Mouse (Mus musculus) adrenal gland, adult (tissue): ENCODE results near the gene Afap1.

Source experiments
- DNase-seq, 2 experiments: peaks; one replicate each; pipeline ENCODE4 v3.0.0; 2022 to 2023; ENCODE audit warnings: low spot score in 1 of 2; ENCODE audit not compliant: inconsistent age in 2 of 2

Gene Afap1

GRCm38 (mm10) chr5:35893093-35893804, at the start of gene Afap1:
Gene Afap1 (plus strand): TSS chr5:35893319.
- peak; percentile 100 for DNase-seq

- no peak for DNase-seq
Measured at GRCm38 (mm10) chr5:35851485-35851884, 41.6 kb upstream of the Afap1 start.

- no peak for DNase-seq
Measured at GRCm38 (mm10) chr5:35853463-35853862, 39.7 kb upstream of the Afap1 start.

- DNase-seq = no peak
Measured at GRCm38 (mm10) chr5:35856245-35856644, 36.9 kb upstream of the Afap1 start.

- DNase-seq = peak; percentile 55 to 86
Measured at GRCm38 (mm10) chr5:35858069-35858468, 35.0 kb upstream of the Afap1 start.

- no peak for DNase-seq
Measured at GRCm38 (mm10) chr5:35861456-35861855, 31.7 kb upstream of the Afap1 start.

GRCm38 (mm10) chr5:35869973-35870372, 23.1 kb upstream of the Afap1 start:
- peak in 1 of 2 experiments; percentile 42 for DNase-seq

- DNase-seq = peak; percentile 67 to 91
Measured at GRCm38 (mm10) chr5:35870408-35871012, 22.6 kb upstream of the Afap1 start.

- DNase-seq = no peak
Measured at GRCm38 (mm10) chr5:35873382-35873781, 19.7 kb upstream of the Afap1 start.

GRCm38 (mm10) chr5:35876236-35876635, 16.9 kb upstream of the Afap1 start:
- no peak for DNase-seq

- no peak for DNase-seq
Measured at GRCm38 (mm10) chr5:35879199-35879598, 13.9 kb upstream of the Afap1 start.

GRCm38 (mm10) chr5:35882391-35882790, 10.7 kb upstream of the Afap1 start:
- peak in 1 of 2 experiments; percentile 61 for DNase-seq

- peak in 1 of 2 experiments; percentile 77 for DNase-seq
Measured at GRCm38 (mm10) chr5:35884262-35884661, 8.9 kb upstream of the Afap1 start.

- DNase-seq = no peak
Measured at GRCm38 (mm10) chr5:35884689-35885088, 8.4 kb upstream of the Afap1 start.

- DNase-seq = peak in 1 of 2 experiments; percentile 59
Measured at GRCm38 (mm10) chr5:35888959-35889358, 4.2 kb upstream of the Afap1 start.

GRCm38 (mm10) chr5:35889641-35890040, 3.5 kb upstream of the Afap1 start:
- no peak for DNase-seq

- no peak for DNase-seq
Measured at GRCm38 (mm10) chr5:35890985-35891730, 2.0 kb upstream of the Afap1 start.

GRCm38 (mm10) chr5:35892363-35892762, 756 bp upstream of the Afap1 start:
- no peak for DNase-seq

GRCm38 (mm10) chr5:35893805-35894260, 714 bp downstream of the Afap1 start:
- peak; percentile 84 to 93 for DNase-seq

GRCm38 (mm10) chr5:35894295-35895047, 1.4 kb downstream of the Afap1 start:
- peak; percentile 44 to 77 for DNase-seq

- peak in 1 of 2 experiments; percentile 68 for DNase-seq
Measured at GRCm38 (mm10) chr5:35895926-35896325, 2.8 kb downstream of the Afap1 start.
